Mouse (Mus musculus): ENCODE measurements around the gene Slco1a5.

- TF ChIP-seq CTCF (conservative IDR thresholded peaks at IDR 0.05 in 1 of 2, IDR thresholded peaks at IDR 0.05 in 1 of 2; ENCODE audit: low read depth in 2 of 2, low read length in 2 of 2) (no peak), EP300 (IDR thresholded peaks at IDR 0.05; ENCODE audit: low read length) (no peak), MAZ (IDR thresholded peaks at IDR 0.05; ENCODE audit: low read depth, low read length) (no peak), MAFK (IDR thresholded peaks at IDR 0.05; ENCODE audit: insufficient replicate concordance, low read length) (no peak), ZKSCAN1 (IDR thresholded peaks at IDR 0.05; ENCODE audit: borderline replicate concordance, low read depth, low read length) (no peak), ZNF384 (IDR thresholded peaks at IDR 0.05; ENCODE audit: low read depth, low read length) (no peak), GABPA (IDR thresholded peaks at IDR 0.05; ENCODE audit: insufficient replicate concordance, low read depth, low read length) (no peak), SMC3 (IDR thresholded peaks at IDR 0.05; ENCODE audit: low read depth, low read length) (no peak), UBTF (IDR thresholded peaks at IDR 0.05; ENCODE audit: low read depth, low read length) (no peak)
Observed at GRCm38 (mm10) chr6:142220138-142220537, 102.6 kb downstream of the Slco1a5 start.

All from CH12.LX (cell line).